Mouse (Mus musculus): ENCODE results near the gene Sgf29.

DNA sequence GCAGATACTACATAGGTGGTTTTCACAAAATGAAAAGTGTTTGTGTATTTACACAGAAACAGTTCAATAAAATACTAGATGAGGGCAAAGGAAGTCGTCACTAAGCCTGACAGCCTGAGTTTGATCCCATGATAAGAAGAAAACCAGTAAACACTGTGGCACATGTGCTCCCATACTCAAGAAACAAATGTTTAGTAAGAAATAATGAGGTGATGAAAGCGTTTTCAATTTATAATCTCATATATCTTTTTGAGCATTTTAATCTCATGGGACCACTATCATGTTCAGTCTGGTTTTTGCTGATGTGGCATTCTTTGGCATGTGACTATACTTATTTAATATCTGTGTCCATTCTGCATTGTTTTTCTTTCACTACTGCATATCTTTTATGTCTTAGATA lies 4.9 kb downstream of the Sgf29 start:
- no peak for TF ChIP-seq GATA1 (IDR thresholded peaks at IDR 0.05; ENCODE audit: low read length)
- TF ChIP-seq TAL1 (IDR thresholded peaks at IDR 0.05; ENCODE audit: low read length): no peak

All from erythroblast, embryonic 14.5 days (primary cell).